Mouse (Mus musculus) cerebellum, adult 11-12 months (tissue): ENCODE measurements at regions not wholly inside any gene's neighbourhood (a gene's known extent, or its start where the extent isn't known, plus 50 kb on each side); places are given as distances from the start of the nearest gene placed in this dataset.

Experiments
- DNase-seq: peaks from one replicate; pipeline ENCODE4 v3.0.0; 2022

DNA sequence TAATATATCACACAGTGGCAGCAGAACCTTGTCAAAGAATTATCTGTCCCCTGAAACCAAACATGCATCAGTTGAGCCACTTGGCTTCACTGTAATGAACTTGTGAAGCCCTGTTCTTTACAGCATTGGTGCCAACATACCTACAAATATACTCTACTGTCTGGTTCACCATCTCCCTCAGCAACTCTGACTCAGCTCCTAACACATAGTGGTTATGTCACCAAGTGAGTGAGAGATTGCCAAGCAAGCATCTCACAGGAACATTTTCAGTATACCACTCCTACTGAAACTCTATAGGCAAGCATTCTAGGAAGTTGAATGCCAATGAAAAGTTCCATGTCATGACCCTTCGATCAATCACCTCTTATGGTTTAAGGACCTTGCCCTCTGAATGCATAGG, 321.2 kb upstream of the Pabpc6 start:
- no peak for DNase-seq

DNA sequence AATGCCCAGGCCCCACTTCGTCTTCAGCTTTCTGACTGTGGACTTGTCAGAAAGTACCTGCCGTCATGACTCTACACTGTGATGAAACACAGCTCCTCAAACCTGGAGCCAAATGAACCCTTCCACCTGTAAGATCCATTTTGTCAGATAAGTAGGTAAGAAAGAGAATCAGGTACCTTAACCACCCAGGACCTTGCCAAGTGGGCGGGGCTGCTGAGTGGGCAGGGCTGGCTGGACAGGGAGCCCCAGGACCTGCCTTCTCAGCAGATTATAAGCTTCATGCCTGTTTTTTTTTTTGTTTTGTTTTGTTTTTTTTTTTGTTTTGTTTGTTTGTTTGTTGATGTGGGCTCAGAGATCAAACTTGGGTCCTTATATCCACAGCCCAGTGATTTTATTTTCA, 311.8 kb upstream of the Pabpc6 start:
- no peak for DNase-seq

- DNase-seq: no peak
Measured at GRCm38 (mm10) chr17:9976866-9977421, 307.4 kb upstream of the Pabpc6 start.

DNA sequence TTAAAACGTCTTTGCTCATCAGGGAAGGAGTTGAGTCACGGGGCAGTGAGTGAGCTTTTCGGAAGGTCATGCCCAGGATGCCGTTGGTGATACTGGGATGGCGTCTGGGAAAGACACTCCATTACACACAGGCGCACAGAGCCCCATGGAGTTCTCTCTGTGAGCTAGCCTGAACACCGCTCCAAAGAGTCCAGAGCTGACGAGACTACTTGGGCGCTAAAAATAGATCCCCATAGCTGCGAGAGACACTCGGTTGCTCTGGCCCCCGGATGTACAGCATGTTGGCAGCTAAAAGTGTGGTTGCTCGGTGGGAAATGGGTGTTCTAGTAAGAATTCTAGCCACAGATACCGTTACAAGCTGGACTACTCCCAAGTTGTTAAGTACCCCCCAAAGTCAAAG, 306.5 kb upstream of the Pabpc6 start:
- DNase-seq: no peak

DNA sequence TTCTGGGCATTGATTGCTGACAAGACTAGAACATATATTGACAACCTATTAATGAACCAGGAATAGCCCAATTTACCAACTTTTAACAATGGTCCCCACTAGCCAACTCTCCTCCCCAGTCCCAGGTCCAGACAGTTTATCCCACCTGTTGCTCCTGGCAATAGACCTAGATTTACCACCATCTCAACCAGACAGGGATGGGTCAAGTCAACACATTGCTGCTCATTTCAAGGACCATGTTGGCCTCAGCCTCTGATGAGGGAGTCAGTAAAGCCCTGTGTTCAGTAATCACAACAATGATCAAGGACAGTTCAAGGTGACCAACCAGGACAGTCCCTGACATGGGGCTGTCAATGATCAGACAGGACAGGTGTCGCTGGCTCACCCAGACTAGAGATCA, 305.6 kb upstream of the Pabpc6 start:
- DNase-seq: no peak

- DNase-seq: no peak
Measured at GRCm38 (mm10) chr17:9967988-9968387, 298.5 kb upstream of the Pabpc6 start.

GRCm38 (mm10) chr17:9962893-9963436, 293.4 kb upstream of the Pabpc6 start:
- no peak for DNase-seq

DNA sequence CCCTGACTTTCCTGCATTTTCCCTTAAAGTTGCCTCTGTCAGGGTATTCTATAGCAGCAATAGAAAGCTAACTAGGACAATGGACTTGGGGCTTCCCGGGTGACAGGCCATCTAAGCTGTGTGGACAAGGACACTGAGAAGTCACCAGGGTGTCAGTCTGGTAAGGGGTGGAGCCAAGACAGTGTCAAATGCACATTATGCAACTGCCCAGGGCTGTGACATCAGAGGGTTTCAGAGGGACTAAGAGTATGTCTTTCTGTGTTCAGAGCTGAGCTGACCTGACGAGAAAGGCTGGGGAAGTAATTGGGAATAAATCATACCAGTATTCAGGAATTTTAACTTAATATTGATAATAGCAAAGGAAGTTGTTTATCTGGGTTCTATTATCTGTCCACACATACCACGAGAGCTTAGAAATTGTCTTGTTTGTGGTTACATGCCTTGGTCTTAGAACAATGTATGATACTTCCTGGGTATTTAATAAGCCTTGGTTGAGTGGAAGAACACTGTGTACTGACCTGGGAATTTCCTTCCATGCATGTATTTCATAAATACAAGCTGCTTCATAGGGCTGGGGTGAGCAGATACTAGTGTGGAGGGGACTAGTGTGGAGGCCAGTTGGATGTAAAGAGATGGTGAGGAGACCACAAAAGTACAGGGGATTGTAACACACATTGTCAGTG, 279.6 kb upstream of the Pabpc6 start:
- no peak for DNase-seq

DNA sequence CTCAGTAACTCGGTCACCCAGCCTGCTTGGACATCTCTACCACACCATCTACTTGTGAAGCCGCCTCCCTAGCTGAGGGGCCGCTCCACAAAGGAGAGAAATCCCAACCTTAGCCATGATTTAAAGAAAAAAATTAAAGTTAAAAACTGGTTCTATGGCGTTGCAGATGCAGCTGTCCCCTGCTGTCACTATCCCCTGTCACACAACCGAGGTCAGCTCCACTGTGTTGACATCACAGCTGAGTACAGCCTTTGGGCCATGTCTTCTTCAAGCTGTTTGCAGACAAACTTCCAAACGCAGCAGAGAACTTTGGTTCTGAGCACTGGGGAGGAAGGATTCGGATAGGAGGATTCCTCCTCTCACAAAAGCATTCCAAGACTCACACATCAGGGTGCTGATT, 278.1 kb upstream of the Pabpc6 start:
- no peak for DNase-seq

DNA sequence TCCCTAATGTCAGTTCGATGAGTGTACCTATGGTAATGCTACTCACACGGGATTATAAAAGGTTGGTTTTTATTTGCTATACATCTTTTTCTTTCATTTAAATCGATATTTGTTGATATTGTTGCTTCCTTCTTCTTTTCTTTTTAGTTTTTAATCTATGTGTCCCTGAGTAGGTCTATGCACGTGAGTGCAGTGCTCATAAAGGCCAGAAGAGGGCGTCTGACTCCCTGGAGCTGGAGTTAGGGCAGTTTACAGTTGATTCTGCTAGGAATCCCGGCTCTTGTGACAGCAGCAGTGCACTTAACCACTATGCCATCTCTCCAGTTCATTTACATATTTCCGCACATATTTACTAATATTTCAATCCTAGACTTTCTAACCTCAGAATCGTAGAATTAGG, 275.0 kb upstream of the Pabpc6 start:
- DNase-seq: no peak

- no peak for DNase-seq
Measured at GRCm38 (mm10) chr17:9942171-9942570, 272.7 kb upstream of the Pabpc6 start.

DNA sequence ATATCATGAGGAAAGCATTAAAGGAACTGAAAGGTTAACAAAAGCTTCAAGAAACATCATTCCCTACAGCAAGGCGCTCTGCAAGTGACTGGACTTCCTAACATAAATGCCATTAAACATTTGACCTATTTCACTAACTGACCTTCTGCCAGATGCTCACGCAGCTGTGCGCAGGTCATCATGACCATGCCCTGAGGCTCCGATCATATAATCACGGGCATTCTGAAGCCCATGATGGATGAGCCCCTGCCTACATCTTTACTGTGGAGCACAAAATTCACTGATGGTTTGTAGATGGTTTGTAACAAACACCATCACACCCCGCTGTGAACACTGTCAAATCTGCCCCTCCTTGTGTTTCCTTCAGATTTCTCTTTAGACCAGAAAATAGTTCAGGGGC, 270.1 kb upstream of the Pabpc6 start:
- DNase-seq: no peak

- no peak for DNase-seq
Measured at GRCm38 (mm10) chr17:9938426-9938825, 268.9 kb upstream of the Pabpc6 start.

DNA sequence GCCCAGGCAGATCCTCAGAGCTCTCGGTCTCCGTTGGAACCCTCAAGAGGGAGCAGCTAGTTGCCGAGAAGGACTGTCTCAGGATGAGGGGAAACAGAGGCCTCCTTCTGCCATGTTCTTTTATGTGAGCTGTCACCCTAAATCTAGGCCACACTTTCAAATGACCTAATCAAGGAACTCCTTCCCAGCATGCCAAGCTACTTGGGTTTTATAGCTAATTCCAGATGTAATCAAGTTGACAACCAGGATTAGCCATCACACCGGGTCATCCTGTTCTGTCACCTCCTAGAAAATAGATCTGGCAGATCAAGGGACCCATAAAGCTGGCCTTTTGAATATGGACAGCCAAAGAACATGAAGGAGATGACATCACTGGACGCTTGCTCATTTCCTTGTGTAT, 267.7 kb upstream of the Pabpc6 start:
- DNase-seq: no peak

DNA sequence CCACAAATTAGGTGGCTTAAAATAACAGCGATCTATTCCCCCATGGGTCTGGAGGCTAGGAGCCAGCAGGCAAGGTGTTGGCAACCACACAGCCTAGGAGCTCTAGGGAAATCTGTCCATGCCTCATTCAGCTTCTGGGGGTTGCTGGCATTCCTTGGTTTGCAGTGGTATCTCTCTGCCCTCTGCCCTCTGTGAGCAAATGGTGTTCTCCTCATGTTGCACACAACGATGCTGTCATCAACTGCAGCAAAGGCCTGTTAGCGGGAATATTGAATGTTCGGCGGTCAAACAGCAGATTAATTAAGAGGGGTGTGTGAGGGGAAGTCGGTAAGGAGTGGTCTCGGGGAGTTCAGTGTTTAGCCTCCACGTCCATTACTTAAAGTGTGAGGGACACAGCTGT, 262.7 kb upstream of the Pabpc6 start:
- no peak for DNase-seq

DNA sequence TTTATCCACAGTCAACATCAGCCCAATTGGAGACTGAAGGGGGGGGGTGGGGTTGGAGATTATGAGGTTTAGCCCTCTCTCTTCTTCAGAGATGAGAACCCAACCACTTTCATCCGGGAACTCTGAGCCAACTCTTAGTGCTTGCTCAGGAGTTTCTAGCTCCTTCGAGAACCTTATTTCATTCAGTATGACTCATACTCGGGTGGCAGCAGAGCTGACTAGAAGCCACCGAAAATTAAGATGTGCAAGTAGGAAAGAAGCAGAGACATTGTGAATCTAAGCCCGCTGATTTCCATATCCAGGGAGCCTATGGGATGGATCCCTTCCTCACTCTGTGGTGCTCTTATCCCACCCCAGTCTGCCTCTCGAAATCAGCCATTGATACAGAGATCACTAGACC, 262.0 kb upstream of the Pabpc6 start:
- no peak for DNase-seq

DNA sequence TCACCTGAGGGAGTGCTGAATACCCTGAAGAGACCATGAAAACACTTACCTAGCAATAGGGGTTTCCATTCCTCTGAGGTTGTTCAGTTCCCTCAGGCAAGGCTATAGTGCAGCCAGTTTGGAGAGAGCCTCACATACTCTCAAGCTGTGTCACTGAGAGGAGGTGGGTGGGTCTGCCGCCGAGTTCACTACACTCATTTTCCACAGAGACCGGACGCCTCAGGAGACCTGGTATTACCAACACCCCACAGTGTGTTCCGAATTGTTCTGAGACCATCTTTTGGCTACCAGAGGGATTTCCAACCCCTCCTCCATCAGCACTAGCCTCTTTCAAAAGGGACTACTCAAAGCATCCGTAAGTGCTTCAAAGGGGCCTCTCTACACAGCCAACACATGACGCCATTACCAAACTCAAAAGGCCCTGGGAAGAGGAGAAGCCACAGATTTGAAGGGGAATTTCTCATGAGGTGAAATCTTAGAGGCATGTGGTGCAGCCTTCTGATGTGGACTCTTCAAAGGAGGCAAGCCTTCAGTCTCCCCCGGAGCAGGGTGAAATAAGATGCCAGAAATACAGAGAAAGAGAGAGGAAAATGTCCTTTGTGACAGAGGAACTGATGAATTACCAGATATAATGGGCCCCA, 260.1 kb upstream of the Pabpc6 start:
- no peak for DNase-seq

- DNase-seq: no peak
Measured at GRCm38 (mm10) chr17:9927724-9928123, 258.2 kb upstream of the Pabpc6 start.

GRCm38 (mm10) chr17:9926308-9926707, 256.8 kb upstream of the Pabpc6 start:
- no peak for DNase-seq

GRCm38 (mm10) chr17:9921326-9921725, 251.8 kb upstream of the Pabpc6 start:
- DNase-seq: no peak

GRCm38 (mm10) chr17:9917031-9917430, 247.5 kb upstream of the Pabpc6 start:
- no peak for DNase-seq

DNA sequence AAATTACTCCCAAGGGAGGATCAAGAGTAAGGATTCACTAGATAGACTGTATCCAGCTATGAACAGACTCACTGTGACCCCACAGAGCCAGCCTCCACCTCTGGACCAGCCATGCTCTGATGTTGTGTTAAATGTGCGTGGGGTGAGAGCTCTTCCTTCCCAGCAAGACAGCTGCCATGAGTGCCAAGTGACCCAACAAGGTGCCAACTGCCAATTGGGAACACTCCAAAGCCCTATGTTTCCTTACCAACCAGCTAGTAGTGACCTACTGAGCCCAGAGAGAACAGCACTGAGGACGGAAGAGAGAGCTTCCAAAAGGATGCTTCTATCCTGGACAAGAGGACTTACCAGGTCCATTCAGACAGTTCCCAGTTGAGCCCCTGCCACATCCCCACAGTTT, 241.3 kb upstream of the Pabpc6 start:
- DNase-seq: peak; percentile 18

- no peak for DNase-seq
Measured at GRCm38 (mm10) chr17:9907077-9907476, 237.6 kb upstream of the Pabpc6 start.
